Mouse (Mus musculus) left cerebral cortex, adult 6 months (tissue): Measurements from ENCODE around the gene Fam189a2. TPM values are rescaled to one million over a fixed set of nuclear protein-coding genes. Genes with fewer than 3 reads are reported as not detected.

Experiments
- long read RNA-seq, 2 experiments: library from polyadenylated mRNA; unstranded; transcript quantifications; one replicate each; pipeline ENCODE4 v2.0.0; 2019 to 2020
- polyA plus RNA-seq: library from polyadenylated mRNA; unstranded; fragments of <200 nt; fragmentation: Nextera tagmentation; gene quantifications from 2 replicates; pipeline ENCODE4 v1.2.3, GENCODE M21; 2021

The Fam189a2 gene
- polyA plus RNA-seq = 0.70 and 2.1 TPM in 2 replicates
- long read RNA-seq, experiment 1, partial matches to known transcripts = 2 of 5 reads
- long read RNA-seq, experiment 1, other reads (novel, unspliced or antisense) = 1 of 5 reads
- long read RNA-seq, experiment 2, partial matches to known transcripts = 2 of 4 reads
- long read RNA-seq, experiment 2, other reads (novel, unspliced or antisense) = 1 of 4 reads

DNA sequence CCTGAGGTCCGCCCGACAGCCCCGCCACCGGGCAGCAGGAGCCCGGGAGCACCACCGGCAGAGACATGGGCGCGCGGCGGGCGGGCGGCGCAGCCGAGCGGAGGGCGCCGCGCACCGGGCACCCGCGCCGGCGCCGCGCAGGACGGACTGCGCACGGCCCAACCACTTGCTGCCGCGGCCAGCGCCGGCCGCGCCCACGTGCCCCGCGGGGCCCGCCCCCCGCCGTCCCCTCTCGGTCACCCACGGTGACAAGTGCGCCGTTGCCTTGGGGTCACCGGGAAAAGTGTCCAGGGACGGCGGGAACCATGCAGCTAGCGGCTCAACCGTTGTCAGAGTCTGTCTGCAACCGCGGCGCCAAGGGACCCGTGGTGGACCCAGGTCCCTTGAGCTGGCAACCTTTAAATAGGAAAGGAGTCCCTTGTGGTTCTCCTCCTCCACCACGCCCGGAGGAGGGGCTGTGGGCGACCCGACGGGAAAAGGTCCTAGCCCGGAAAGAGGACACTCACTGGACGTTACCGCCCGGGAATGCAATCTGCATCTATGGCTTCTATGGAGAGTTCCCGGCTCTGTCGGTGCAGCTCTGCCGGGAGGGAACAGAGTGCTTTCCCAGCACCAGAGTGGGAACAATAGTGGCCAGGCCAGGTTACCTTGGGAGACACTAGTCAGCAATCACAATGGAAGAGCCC, at the start of gene Fam189a2:
Gene Fam189a2, minus strand, starts transcription at position 149 of the 686 bp plus-strand sequence.

Other genes starting within 250 kb of the Fam189a2 start
- 7.6 and 8.3 TPM in 2 replicates for gene Tjp2, start 194.0 kb upstream of the Fam189a2 start, polyA plus RNA-seq
- 21.9 and 22.1 TPM in 2 replicates for gene Fxn, start 249.6 kb upstream of the Fam189a2 start, polyA plus RNA-seq